Mouse (Mus musculus): ENCODE measurements around the gene Wfdc6a. TPM values are rescaled to one million over a fixed set of nuclear protein-coding genes. Genes with fewer than 3 reads are reported as not detected.

The Wfdc6a gene
- 0.08 and 0.14 TPM in 2 replicates for polyA plus RNA-seq (2012; rRNA removed)

DNA sequence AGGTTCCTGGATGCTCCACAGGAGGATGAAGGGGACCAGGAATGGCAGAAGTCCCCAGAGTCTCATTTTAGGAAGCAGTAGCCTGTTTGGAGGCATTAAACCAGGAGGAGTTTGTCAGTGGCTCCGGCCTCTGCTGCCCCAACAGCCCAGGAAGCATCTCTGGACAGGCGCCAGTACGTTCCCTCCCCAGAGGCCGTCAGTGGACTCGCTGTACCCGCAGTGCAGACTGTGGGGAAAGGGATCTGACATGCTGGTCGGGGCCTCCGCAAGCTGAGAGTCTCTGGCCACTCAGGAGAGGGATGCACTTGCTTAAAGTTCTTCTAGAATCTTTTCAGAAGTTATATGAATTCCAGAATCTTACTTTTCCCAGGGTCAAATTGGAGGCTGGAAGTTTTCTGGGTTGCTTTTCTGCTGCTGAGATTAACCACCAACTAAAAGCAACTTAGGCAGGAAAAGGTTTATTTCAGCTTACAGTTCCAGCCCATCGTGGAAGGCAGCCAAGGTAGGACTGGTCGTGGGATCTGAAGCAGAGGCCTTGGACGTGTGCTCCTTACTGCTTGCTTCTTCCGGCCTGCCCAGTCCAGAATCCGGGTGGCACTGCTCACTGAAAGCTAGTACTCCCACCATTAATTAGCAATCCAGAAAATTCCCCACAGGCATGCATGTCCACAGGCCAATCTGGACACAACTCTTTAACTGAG lies at the start of gene Wfdc6a:
TSS of gene Wfdc6a (minus strand) at position 423 of the 701 bp plus-strand sequence.

DNA sequence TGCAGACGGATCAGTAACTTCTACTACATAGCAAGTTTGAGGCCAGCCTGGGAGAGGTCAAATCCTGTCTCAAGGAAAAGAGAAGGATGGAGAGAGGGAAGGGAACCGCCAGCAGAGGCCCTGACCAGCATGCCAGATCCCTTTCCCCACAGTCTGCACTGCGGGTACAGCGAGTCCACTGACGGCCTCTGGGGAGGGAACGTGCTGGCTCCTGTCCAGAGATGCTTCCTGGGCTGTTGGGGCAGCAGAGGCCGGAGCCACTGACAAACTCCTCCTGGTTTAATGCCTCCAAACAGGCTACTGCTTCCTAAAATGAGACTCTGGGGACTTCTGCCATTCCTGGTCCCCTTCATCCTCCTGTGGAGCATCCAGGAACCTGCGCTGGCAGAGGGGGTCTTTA lies 28.2 kb upstream of the Wfdc6a start, which contains the start of the genes Wfdc6b and Wfdc8:
TSS of gene Wfdc6b (plus strand) at position 52 of the 400 bp plus-strand sequence.
TSS of gene Wfdc8 (minus strand) at position 156 of the 400 bp plus-strand sequence.

DNA sequence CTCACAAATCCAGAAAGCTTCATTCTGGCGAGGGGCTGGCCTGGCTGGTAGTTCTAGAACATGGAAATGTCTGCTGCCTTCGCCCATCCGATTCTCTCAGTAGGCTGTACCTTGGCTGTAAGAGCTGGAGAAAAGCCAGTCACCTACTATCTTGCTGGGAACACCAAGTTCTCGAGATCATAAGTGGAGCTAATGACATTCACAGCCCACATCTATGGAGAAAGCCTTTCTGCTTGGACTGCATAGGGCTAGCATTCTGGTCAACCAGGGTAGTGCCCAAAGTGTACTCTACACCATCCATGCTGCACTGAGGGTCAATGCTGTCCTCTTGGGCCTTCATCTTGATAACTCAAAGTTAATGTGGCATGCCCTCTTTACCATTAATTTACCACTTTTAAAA lies 8.2 kb upstream of the Wfdc6a start, which contains the start of gene Eppin:
TSS of gene Eppin (minus strand) at position 101 of the 400 bp plus-strand sequence.

DNA sequence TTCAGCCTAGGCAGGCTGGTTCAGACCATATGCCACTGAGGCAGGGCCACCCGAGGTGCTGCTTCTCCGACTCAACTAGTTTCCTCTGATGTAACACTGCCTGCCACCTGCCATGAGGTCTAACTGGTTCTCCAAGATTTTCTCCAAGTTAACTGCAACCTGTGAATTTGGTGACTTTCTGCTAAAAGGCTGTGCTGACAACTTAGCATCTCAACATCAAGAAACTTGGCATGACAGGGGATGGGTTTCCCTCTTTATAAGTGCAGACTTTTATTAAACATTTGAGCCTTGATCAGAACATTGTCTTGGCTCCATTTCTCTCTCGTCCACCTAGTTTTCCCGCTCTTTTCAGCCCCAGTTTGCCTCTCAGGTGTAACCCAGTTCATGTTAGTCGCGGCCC lies 11.9 kb downstream of the Wfdc6a start, which contains the start of gene Spint3:
TSS of gene Spint3 (minus strand) at position 101 of the 400 bp plus-strand sequence.

DNA sequence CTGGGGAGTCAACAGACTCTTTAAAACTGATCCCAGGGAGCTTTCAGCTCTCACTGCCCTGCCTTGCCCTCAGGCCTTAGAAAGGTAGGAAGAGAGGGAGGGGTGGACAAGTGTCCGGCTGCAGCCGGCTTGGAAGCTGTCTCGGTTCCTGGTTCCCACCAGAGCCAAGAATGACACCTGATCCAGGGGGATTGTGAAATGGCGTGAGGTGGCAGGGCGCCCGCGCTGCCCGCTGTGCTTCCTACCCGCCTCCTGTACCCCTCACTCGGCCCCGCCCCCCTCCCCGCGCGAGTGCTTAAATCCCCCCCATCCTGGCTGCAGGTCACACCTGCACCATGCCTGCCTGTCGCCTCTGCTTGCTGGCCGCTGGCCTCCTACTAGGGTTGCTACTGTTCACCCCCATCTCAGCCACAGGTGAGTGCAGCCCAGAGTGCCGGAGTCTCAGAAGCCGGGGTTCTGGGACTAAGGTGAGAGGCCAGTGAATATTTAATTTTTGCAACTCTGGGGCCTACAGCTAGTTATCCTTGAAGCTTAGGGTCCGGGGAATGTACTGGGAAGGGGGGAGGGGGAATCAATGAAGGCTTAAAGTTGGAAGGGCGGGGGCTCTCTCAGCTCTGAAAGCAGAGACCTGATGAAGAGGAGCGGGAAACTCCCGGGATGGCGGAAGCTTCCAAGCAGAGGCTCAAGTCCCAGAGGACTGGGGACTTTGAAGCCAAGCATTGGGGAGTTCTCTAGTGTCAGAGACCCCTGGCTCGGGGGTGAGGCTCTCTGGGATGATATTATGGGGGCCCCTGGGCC lies 22.7 kb downstream of the Wfdc6a start, which contains the start of gene Wfdc2:
TSS of gene Wfdc2 (plus strand) at position 23 of the 798 bp plus-strand sequence.

Other genes with a start within 250 kb of the Wfdc6a start
- 82.6 and 153 TPM in 2 replicates for gene Slpi, start 196.4 kb downstream of the Wfdc6a start, polyA plus RNA-seq (2012; rRNA removed)
- 3.5 and 6.9 TPM in 2 replicates for gene Rbpjl, start 182.3 kb downstream of the Wfdc6a start, polyA plus RNA-seq (2012; rRNA removed)
- gene Matn4, start 180.3 kb downstream of the Wfdc6a start, polyA plus RNA-seq (2012; rRNA removed), result 0.78 and 1.2 TPM in 2 replicates
- 34.9 and 37.0 TPM in 2 replicates for gene Sdc4, start 141.6 kb downstream of the Wfdc6a start, polyA plus RNA-seq (2012; rRNA removed)
- 71.4 and 132 TPM in 2 replicates for gene Sys1, start 128.5 kb downstream of the Wfdc6a start, polyA plus RNA-seq (2012; rRNA removed)
- 31.3 and 46.5 TPM in 2 replicates for gene Gm20458, start 124.5 kb downstream of the Wfdc6a start, polyA plus RNA-seq (2012; rRNA removed)
- not detected in 2 replicates for gene Trp53tg5, start 111.7 kb downstream of the Wfdc6a start, polyA plus RNA-seq (2012; rRNA removed)
- 27.2 and 65.5 TPM in 2 replicates for gene Dbndd2, start 99.3 kb downstream of the Wfdc6a start, polyA plus RNA-seq (2012; rRNA removed)
- 90.3 and 138 TPM in 2 replicates for gene Pigt, start 87.9 kb downstream of the Wfdc6a start, polyA plus RNA-seq (2012; rRNA removed)
- 41.0 and 51.1 TPM in 2 replicates for gene Wfdc2, start 23.0 kb downstream of the Wfdc6a start, polyA plus RNA-seq (2012; rRNA removed)
- gene Spint3, start 12.0 kb downstream of the Wfdc6a start, polyA plus RNA-seq (2012; rRNA removed), result 0.43 TPM in 1 of 2 replicates, not detected in the other
- gene Eppin, start 8.1 kb upstream of the Wfdc6a start, polyA plus RNA-seq (2012; rRNA removed), result 0.19 TPM in 1 of 2 replicates, not detected in the other
- gene Wfdc6b, start 28.1 kb upstream of the Wfdc6a start, polyA plus RNA-seq (2012; rRNA removed), result 0.11 TPM in 1 of 2 replicates, not detected in the other
- 0.26 TPM in 1 of 2 replicates, not detected in the other for gene Wfdc8, start 28.2 kb upstream of the Wfdc6a start, polyA plus RNA-seq (2012; rRNA removed)
- gene Wfdc16, start 53.3 kb upstream of the Wfdc6a start, polyA plus RNA-seq (2012; rRNA removed), result 0.09 TPM in 1 of 2 replicates, not detected in the other
- gene Wfdc10, start 70.6 kb upstream of the Wfdc6a start, polyA plus RNA-seq (2012; rRNA removed), result 0.30 and 3.4 TPM in 2 replicates
- not detected in 2 replicates for gene Wfdc9, start 71.1 kb upstream of the Wfdc6a start, polyA plus RNA-seq (2012; rRNA removed)
- gene Wfdc11, start 88.6 kb upstream of the Wfdc6a start, polyA plus RNA-seq (2012; rRNA removed), result not detected in 2 replicates
- 0.75 and 2.0 TPM in 2 replicates for gene Wfdc13, start 99.7 kb upstream of the Wfdc6a start, polyA plus RNA-seq (2012; rRNA removed)
- 0.20 TPM in 1 of 2 replicates, not detected in the other for gene Spint4, start 113.1 kb upstream of the Wfdc6a start, polyA plus RNA-seq (2012; rRNA removed)
- gene Spint5, start 129.9 kb upstream of the Wfdc6a start, polyA plus RNA-seq (2012; rRNA removed), result not detected in 2 replicates
- 0.22 TPM in 1 of 2 replicates, not detected in the other for gene Wfdc3, start 160.5 kb upstream of the Wfdc6a start, polyA plus RNA-seq (2012; rRNA removed)
- gene Dnttip1, start 160.5 kb upstream of the Wfdc6a start, polyA plus RNA-seq (2012; rRNA removed), result 9.0 and 25.3 TPM in 2 replicates
- gene Ube2c, start 184.5 kb upstream of the Wfdc6a start, polyA plus RNA-seq (2012; rRNA removed), result 31.9 and 34.3 TPM in 2 replicates
- 33.7 and 34.0 TPM in 2 replicates for gene Tnnc2, start 194.5 kb upstream of the Wfdc6a start, polyA plus RNA-seq (2012; rRNA removed)
- 15.0 and 20.3 TPM in 2 replicates for gene Snx21, start 200.4 kb upstream of the Wfdc6a start, polyA plus RNA-seq (2012; rRNA removed)
- gene Acot8, start 219.4 kb upstream of the Wfdc6a start, polyA plus RNA-seq (2012; rRNA removed), result 37.1 and 48.4 TPM in 2 replicates
- gene Zswim3, start 219.7 kb upstream of the Wfdc6a start, polyA plus RNA-seq (2012; rRNA removed), result 0.58 and 1.1 TPM in 2 replicates
- gene Zswim1, start 237.2 kb upstream of the Wfdc6a start, polyA plus RNA-seq (2012; rRNA removed), result 8.0 and 8.1 TPM in 2 replicates
- not detected in 2 replicates for gene Spata25, start 243.1 kb upstream of the Wfdc6a start, polyA plus RNA-seq (2012; rRNA removed)
- 97.4 and 104 TPM in 2 replicates for gene Ctsa, start 247.4 kb upstream of the Wfdc6a start, polyA plus RNA-seq (2012; rRNA removed)
- 3.4 and 4.2 TPM in 2 replicates for gene Neurl2, start 248.0 kb upstream of the Wfdc6a start, polyA plus RNA-seq (2012; rRNA removed)